Mouse (Mus musculus): ENCODE results near the gene Cope. TPM values are rescaled to one million over a fixed set of nuclear protein-coding genes. Genes with fewer than 3 reads are reported as not detected.

Gene Cope
- polyA plus RNA-seq, 1 experiment from 2014 or later = 354 TPM

GRCm38 (mm10) chr8:70332878-70333202 lies 30.5 kb downstream of the Cope start:
- Histone ChIP-seq H3K4me1 (ENCODE audit: control insufficient read depth, insufficient read depth, low read length) (peaks cover 12% of the 10 kb centered on the region; the same call in 1 of the 2 replicates), H3K27ac (ENCODE audit: low read length) (no peak overlapping the region), H3K9me3 (replicated peaks; ENCODE audit: control insufficient read depth, low read length) (no peaks in the 10 kb centered on the region), H3K36me3 (ENCODE audit: control insufficient read depth, insufficient read depth, low read length) (peaks cover 41% of the 10 kb centered on the region), H3K9ac (ENCODE audit: low read length) (no peak overlapping the region), H3K4me3 (replicated peaks; ENCODE audit: low read length) (no peak overlapping the region), H3K4me2 (ENCODE audit: low read depth, low read length) (no peak overlapping the region), H3K27me3 (ENCODE audit: control insufficient read depth, insufficient read depth, low read length) (no peaks in the 10 kb centered on the region)
- 96% methylated on average over 6 of the region's 6 CpGs for WGBS
- ATAC-seq (ENCODE audit: insufficient read depth, low FRiP score) = no peak

- Histone ChIP-seq H3K9me3 (replicated peaks; ENCODE audit: control insufficient read depth, low read length) (no peaks in the 10 kb centered on the region), H3K4me2 (ENCODE audit: low read depth, low read length) (no peak overlapping the region), H3K4me1 (ENCODE audit: control insufficient read depth, insufficient read depth, low read length) (no peaks in the 10 kb centered on the region), H3K4me3 (replicated peaks; ENCODE audit: low read length) (no peak overlapping the region), H3K27ac (ENCODE audit: low read length) (no peak overlapping the region), H3K27me3 (ENCODE audit: control insufficient read depth, insufficient read depth, low read length) (no peaks in the 10 kb centered on the region), H3K9ac (ENCODE audit: low read length) (no peak overlapping the region), H3K36me3 (ENCODE audit: control insufficient read depth, insufficient read depth, low read length) (peaks cover 52% of the 10 kb centered on the region; the same call in 1 of the 2 replicates)
- WGBS = 89% methylated on average over 7 of the region's 7 CpGs
- ATAC-seq (ENCODE audit: insufficient read depth, low FRiP score) = no peak
Measured at GRCm38 (mm10) chr8:70338931-70339330, 36.6 kb downstream of the Cope start.

- H3K4me2 ChIP-seq (ENCODE audit: low read depth, low read length) = no peak overlapping the region
- H3K9me3 ChIP-seq (replicated peaks; ENCODE audit: control insufficient read depth, low read length) = no peaks in the 10 kb centered on the region
- H3K4me1 ChIP-seq (ENCODE audit: control insufficient read depth, insufficient read depth, low read length) = no peaks in the 10 kb centered on the region
- no peak overlapping the region for H3K27ac ChIP-seq (ENCODE audit: low read length)
- no peaks in the 10 kb centered on the region for H3K27me3 ChIP-seq (ENCODE audit: control insufficient read depth, insufficient read depth, low read length)
- no peak overlapping the region for H3K4me3 ChIP-seq (replicated peaks; ENCODE audit: low read length)
- ATAC-seq (ENCODE audit: insufficient read depth, low FRiP score) = no peak
- WGBS = 88% methylated on average over 7 of the region's 7 CpGs
- peaks cover 43% of the 10 kb centered on the region; the same call in 1 of the 2 replicates for H3K36me3 ChIP-seq (ENCODE audit: control insufficient read depth, insufficient read depth, low read length)
- H3K9ac ChIP-seq (ENCODE audit: low read length) = no peak overlapping the region
Measured at GRCm38 (mm10) chr8:70340659-70341058, 38.3 kb downstream of the Cope start.

- Histone ChIP-seq H3K4me3 (replicated peaks; ENCODE audit: low read length) (no peak overlapping the region), H3K9ac (ENCODE audit: low read length) (no peak overlapping the region), H3K27me3 (ENCODE audit: control insufficient read depth, insufficient read depth, low read length) (no peaks in the 10 kb centered on the region), H3K4me2 (ENCODE audit: low read depth, low read length) (no peak overlapping the region), H3K9me3 (replicated peaks; ENCODE audit: control insufficient read depth, low read length) (no peaks in the 10 kb centered on the region), H3K4me1 (ENCODE audit: control insufficient read depth, insufficient read depth, low read length) (no peaks in the 10 kb centered on the region), H3K36me3 (ENCODE audit: control insufficient read depth, insufficient read depth, low read length) (peaks cover 33% of the 10 kb centered on the region; the same call in 1 of the 2 replicates), H3K27ac (ENCODE audit: low read length) (no peak overlapping the region)
- no peak for ATAC-seq (ENCODE audit: insufficient read depth, low FRiP score)
- 91% methylated on average over 14 of the region's 14 CpGs for WGBS
Measured at GRCm38 (mm10) chr8:70342007-70342406, 39.7 kb downstream of the Cope start.

DNA sequence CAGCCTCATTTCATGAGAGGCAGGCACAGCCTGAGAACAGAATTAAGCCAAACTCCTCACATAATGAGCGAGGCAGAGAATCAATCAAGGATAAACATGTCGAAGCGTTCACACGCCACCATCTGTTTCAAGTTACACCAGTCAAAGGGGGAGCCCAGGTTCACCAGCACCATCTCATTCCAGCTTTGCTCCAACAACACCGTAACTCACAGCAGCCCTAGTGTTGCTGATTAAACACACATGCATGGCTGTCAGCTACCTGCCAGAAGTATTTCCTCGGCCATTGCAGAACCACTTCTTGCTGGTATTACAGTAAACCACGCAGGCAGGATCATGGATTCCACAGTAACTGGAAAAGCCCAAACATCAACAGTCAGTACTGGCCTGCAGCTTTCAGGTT lies 40.8 kb downstream of the Cope start:
- no peak overlapping the region for H3K4me2 ChIP-seq (ENCODE audit: low read depth, low read length)

DNA sequence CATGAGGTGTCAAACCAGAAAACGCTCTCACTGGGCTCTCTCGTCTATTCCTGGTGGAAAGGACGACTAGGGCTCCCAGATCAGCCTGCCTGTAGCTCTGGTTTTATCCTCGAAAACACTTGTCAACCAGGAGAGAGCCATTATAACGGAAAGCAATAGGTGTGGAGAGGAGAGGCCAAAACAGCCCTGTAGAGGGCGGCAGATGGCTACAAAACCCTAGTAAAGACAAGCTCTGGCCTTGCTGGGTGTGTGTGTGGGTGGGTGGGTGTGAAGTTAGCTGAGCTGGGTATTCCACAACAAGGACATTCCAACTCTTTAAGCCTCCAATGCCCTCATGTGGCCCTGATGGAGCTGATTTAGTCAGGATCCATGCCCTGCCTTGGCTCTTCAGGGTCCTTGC lies 41.4 kb downstream of the Cope start:
- Histone ChIP-seq H3K9me3 (replicated peaks; ENCODE audit: control insufficient read depth, low read length) (no peaks in the 10 kb centered on the region), H3K36me3 (ENCODE audit: control insufficient read depth, insufficient read depth, low read length) (peaks cover 25% of the 10 kb centered on the region; the same call in 1 of the 2 replicates), H3K4me2 (ENCODE audit: low read depth, low read length) (no peak overlapping the region), H3K4me1 (ENCODE audit: control insufficient read depth, insufficient read depth, low read length) (0 out of 2 replicates have a peak, but pooled peaks cover 5% of the 10 kb centered on the region), H3K27me3 (ENCODE audit: control insufficient read depth, insufficient read depth, low read length) (no peaks in the 10 kb centered on the region), H3K9ac (ENCODE audit: low read length) (no peak overlapping the region), H3K27ac (ENCODE audit: low read length) (no peak overlapping the region), H3K4me3 (replicated peaks; ENCODE audit: low read length) (no peak overlapping the region)
- ATAC-seq (ENCODE audit: insufficient read depth, low FRiP score) = no peak
- WGBS = 56% methylated on average over 6 of the region's 6 CpGs

More for the DNA sequence above, 40.8 kb downstream of the Cope start:
- Histone ChIP-seq H3K4me1 (ENCODE audit: control insufficient read depth, insufficient read depth, low read length) (no peaks in the 10 kb centered on the region), H3K9me3 (replicated peaks; ENCODE audit: control insufficient read depth, low read length) (no peaks in the 10 kb centered on the region), H3K27ac (ENCODE audit: low read length) (no peak overlapping the region), H3K36me3 (ENCODE audit: control insufficient read depth, insufficient read depth, low read length) (peaks cover 29% of the 10 kb centered on the region; the same call in 1 of the 2 replicates), H3K4me3 (replicated peaks; ENCODE audit: low read length) (no peak overlapping the region), H3K9ac (ENCODE audit: low read length) (no peak overlapping the region), H3K27me3 (ENCODE audit: control insufficient read depth, insufficient read depth, low read length) (no peaks in the 10 kb centered on the region)
- ATAC-seq (ENCODE audit: insufficient read depth, low FRiP score) = no peak
- WGBS = 62% methylated on average over 7 of the region's 7 CpGs

DNA sequence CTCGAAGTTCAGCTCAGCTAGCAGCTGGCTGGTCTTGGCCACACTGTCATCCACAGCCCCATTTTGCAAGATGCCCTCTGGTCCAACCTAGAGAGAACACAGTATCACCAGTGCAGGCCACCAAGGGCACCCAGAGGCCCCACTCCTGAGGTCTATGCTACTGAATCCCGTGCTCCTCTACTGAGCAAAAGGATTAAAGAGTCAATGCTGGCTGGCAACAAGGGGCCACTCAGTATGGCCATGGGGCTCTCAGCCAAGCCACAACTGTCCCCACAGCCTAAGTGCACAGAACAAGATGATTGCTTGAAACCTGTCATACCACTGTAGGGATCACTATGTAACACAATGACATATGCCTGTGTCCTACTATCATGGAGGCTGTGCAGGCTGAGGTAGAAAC lies 42.0 kb downstream of the Cope start:
- no peak overlapping the region for H3K9ac ChIP-seq (ENCODE audit: low read length)
- H3K4me3 ChIP-seq (replicated peaks; ENCODE audit: low read length) = no peak overlapping the region
- no peak overlapping the region for H3K27ac ChIP-seq (ENCODE audit: low read length)
- no peak for ATAC-seq (ENCODE audit: insufficient read depth, low FRiP score)
- H3K36me3 ChIP-seq (ENCODE audit: control insufficient read depth, insufficient read depth, low read length) = peaks cover 25% of the 10 kb centered on the region; the same call in 1 of the 2 replicates
- no peaks in the 10 kb centered on the region for H3K9me3 ChIP-seq (replicated peaks; ENCODE audit: control insufficient read depth, low read length)
- 87% methylated on average over 2 of the region's 2 CpGs for WGBS
- 0 out of 2 replicates have a peak, but pooled peaks cover 6% of the 10 kb centered on the region for H3K4me1 ChIP-seq (ENCODE audit: control insufficient read depth, insufficient read depth, low read length)
- no peaks in the 10 kb centered on the region for H3K27me3 ChIP-seq (ENCODE audit: control insufficient read depth, insufficient read depth, low read length)
- no peak overlapping the region for H3K4me2 ChIP-seq (ENCODE audit: low read depth, low read length)

- no peak for ATAC-seq (ENCODE audit: insufficient read depth, low FRiP score)
- 72% methylated on average over 4 of the region's 4 CpGs for WGBS
- no peak overlapping the region for H3K9ac ChIP-seq (ENCODE audit: low read length)
- no peak overlapping the region for H3K4me2 ChIP-seq (ENCODE audit: low read depth, low read length)
- H3K4me1 ChIP-seq (ENCODE audit: control insufficient read depth, insufficient read depth, low read length) = peaks cover 31% of the 10 kb centered on the region
- no peaks in the 10 kb centered on the region for H3K9me3 ChIP-seq (replicated peaks; ENCODE audit: control insufficient read depth, low read length)
- peaks cover 11% of the 10 kb centered on the region; the same call in 1 of the 2 replicates for H3K36me3 ChIP-seq (ENCODE audit: control insufficient read depth, insufficient read depth, low read length)
- H3K27ac ChIP-seq (ENCODE audit: low read length) = no peak overlapping the region
- H3K4me3 ChIP-seq (replicated peaks; ENCODE audit: low read length) = no peak overlapping the region
- H3K27me3 ChIP-seq (ENCODE audit: control insufficient read depth, insufficient read depth, low read length) = no peaks in the 10 kb centered on the region
Measured at GRCm38 (mm10) chr8:70347443-70347842, 45.1 kb downstream of the Cope start.

DNA sequence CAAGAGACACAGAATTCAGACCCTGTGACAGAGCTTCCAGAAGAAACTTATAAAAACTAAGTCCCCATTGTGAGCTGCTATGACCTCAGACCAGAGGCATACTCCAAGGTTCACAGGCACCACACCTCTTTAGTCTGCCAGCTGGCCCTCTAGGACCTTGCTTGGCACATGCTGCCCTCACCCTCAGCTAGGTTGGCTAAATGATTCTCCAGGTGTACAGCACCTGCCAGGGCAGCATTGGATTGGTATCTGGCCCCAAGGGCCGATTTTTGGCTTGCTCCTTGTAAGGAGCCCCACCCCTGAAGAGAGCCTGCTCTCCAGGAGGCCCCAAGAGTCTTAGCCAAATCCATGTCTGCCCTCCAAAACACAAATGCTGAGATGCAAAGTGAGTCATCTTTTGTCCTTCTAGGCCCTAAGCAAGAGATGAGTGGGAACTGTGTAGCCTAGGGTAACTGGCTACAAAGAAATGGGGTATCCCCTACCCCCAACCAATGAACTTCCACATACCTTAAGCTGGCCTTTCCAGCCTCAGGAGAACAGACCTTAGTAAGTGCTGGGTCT lies 45.6 kb downstream of the Cope start:
- no peak for ATAC-seq (ENCODE audit: insufficient read depth, low FRiP score)
- WGBS = 68% methylated on average over 1 of the region's 1 CpGs
- no peaks in the 10 kb centered on the region for H3K27me3 ChIP-seq (ENCODE audit: control insufficient read depth, insufficient read depth, low read length)

More for the DNA sequence above, 45.6 kb downstream of the Cope start:
- H3K4me1 ChIP-seq (ENCODE audit: control insufficient read depth, insufficient read depth, low read length) = peaks cover 31% of the 10 kb centered on the region
- no peaks in the 10 kb centered on the region for H3K9me3 ChIP-seq (replicated peaks; ENCODE audit: control insufficient read depth, low read length)
- no peak overlapping the region for H3K4me3 ChIP-seq (replicated peaks; ENCODE audit: low read length)
- H3K9ac ChIP-seq (ENCODE audit: low read length) = no peak overlapping the region
- H3K27ac ChIP-seq (ENCODE audit: low read length) = no peak overlapping the region
- H3K36me3 ChIP-seq (ENCODE audit: control insufficient read depth, insufficient read depth, low read length) = peaks cover 6% of the 10 kb centered on the region; the same call in 1 of the 2 replicates
- no peak overlapping the region for H3K4me2 ChIP-seq (ENCODE audit: low read depth, low read length)
